Mouse (Mus musculus) hindbrain, embryonic 14.5 days (tissue): ENCODE measurements at regions not wholly inside any gene's neighbourhood (a gene's known extent, or its start where the extent isn't known, plus 50 kb on each side); places are given as distances from the start of the nearest gene placed in this dataset.

Source experiments
- ATAC-seq: fragments of 200-750 bp; cut with Nextera tagmentation; 2 replicates; pipeline ENCODE4 v1.8.0; 2017; ENCODE audit warnings: moderate number of reproducible peaks, mild to moderate bottlenecking, moderate TSS enrichment, moderate library complexity; ENCODE audit not compliant: low FRiP score
- DNase-seq: peaks from one replicate; pipeline ENCODE4 v3.0.0-alpha.2; 2015; ENCODE audit warnings: low spot score
- H3K27ac ChIP-seq: fragments of 300-500 bp; sonication (generic); 2 replicates; pipeline ENCODE4 v1.5.1; 2014; ENCODE audit warnings: mild to moderate bottlenecking, moderate library complexity
- H3K27me3 ChIP-seq: fragments of 300-500 bp; sonication (generic); 2 replicates; pipeline ENCODE4 v1.6.1; 2014; ENCODE audit warnings: mild to moderate bottlenecking, low read length, mixed read lengths; ENCODE audit not compliant: control insufficient read depth, insufficient read depth
- H3K36me3 ChIP-seq: fragments of 300-500 bp; sonication (generic); replicated peaks from 2 replicates; pipeline ENCODE4 v1.6.1; 2014; ENCODE audit not compliant: control insufficient read depth, insufficient read depth
- H3K4me1 ChIP-seq: fragments of 300-500 bp; sonication (generic); replicated peaks from 2 replicates; pipeline ENCODE4 v1.6.1; 2014; ENCODE audit warnings: antibody characterized with exemption, low read length, mixed read lengths; ENCODE audit not compliant: control insufficient read depth, insufficient read depth
- H3K4me2 ChIP-seq: fragments of 300-500 bp; sonication (generic); replicated peaks from 2 replicates; pipeline ENCODE4 v1.6.1; 2014; ENCODE audit warnings: mild to moderate bottlenecking, moderate library complexity
- H3K4me3 ChIP-seq: fragments of 300-500 bp; sonication (generic); replicated peaks from 2 replicates; pipeline ENCODE4 v1.5.1; 2014; ENCODE audit warnings: mild to moderate bottlenecking, low read length
- H3K9ac ChIP-seq: fragments of 300-500 bp; sonication (generic); 2 replicates; pipeline ENCODE4 v1.6.1; 2014
- H3K9me3 ChIP-seq: fragments of 300-500 bp; sonication (generic); 2 replicates; pipeline ENCODE4 v1.6.1; 2016; ENCODE audit warnings: low read length; ENCODE audit not compliant: control insufficient read depth
- whole genome bisulfite sequencing: fragments of 180-500 bp; shearing (Covaris S2); extraction: QIAGEN DNeasy Blood & Tissue Kit; methylation state at CpG from one replicate; pipeline ENCODE4 v1.1.7; 2014; 5-methylcytosine and 5-hydroxymethylcytosine counted together

DNA sequence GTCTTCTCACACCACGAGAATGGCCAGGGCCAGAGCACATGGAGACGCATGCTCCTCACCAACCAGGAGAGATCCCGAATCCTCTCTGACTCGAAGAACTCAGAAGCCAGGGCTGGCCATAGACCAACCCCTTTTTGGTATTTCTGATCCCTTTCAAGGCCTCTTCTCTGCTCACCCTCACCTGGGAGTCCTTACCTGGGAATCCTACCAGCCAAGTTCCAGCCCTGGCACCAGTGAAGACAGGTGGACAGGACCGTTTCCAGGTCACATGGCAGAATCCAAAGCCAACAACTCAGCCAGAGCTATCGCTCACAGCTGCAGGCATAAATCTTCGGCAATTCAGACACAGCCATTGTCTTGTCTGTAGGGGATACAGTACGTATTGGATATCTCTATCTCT is 626.2 kb upstream of the Fam19a5 start:
- peaks cover 23% of the 10 kb centered on the region for H3K4me1 ChIP-seq
- H3K27ac ChIP-seq = no peak overlapping the region
- H3K36me3 ChIP-seq = no peaks in the 10 kb centered on the region
- H3K9ac ChIP-seq = no peak overlapping the region
- no peak overlapping the region for H3K4me3 ChIP-seq
- H3K9me3 ChIP-seq = no peaks in the 10 kb centered on the region
- no peak overlapping the region for H3K4me2 ChIP-seq
- no peak for DNase-seq
- H3K27me3 ChIP-seq = no peaks in the 10 kb centered on the region
- no peak for ATAC-seq
- 91% methylated on average over 8 of the region's 8 CpGs for WGBS

DNA sequence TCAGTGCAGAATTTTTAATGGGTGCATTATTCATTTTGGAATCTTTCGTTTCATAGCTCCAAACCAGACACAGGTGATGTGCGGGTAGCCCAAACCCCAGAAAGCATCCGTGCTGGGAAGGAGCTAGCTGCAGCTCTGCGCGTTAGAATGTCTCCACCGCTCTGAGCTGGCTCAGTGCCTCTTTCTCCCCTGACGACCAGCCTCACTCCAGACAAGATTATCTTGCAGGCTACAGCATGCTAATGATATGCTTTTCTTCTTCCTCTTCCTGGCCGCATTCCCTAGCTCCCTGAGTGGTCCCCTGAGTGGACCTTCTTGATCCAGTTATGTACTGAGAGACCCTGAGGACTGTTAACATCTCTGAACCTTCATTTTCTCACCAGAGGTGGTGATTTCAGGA is 624.4 kb upstream of the Fam19a5 start:
- Histone ChIP-seq H3K9me3 (no peaks in the 10 kb centered on the region), H3K27ac (peak overlapping the region; percentile 3; the same call in 1 of the 2 replicates), H3K4me3 (no peak overlapping the region), H3K36me3 (no peaks in the 10 kb centered on the region), H3K4me2 (no peak overlapping the region), H3K27me3 (no peaks in the 10 kb centered on the region), H3K4me1 (peaks cover 23% of the 10 kb centered on the region), H3K9ac (no peak overlapping the region)
- ATAC-seq (no peak; the same call in 1 of the 2 replicates), DNase-seq (peak; percentile 40)
- 26% methylated on average over 8 of the region's 8 CpGs for WGBS

DNA sequence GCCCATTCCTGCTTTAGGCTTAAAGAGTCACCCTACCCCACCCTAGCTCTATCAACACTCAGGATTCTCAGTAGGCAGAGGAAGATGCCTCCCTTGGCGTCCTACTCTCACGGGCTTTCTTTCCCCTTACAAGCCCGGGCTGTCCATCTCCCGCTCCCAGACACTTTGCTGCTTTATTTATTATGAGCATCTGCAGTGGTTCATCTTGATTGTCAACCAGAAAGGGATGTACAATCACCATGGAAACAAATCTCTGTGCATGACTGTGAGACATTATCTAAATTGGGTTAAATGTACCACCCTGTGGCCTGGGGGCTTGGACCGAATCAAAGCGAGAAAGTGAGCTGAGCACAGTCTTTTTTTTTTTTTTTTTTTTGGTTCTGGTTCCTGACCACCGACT is 623.9 kb upstream of the Fam19a5 start:
- DNase-seq (peak; percentile 48), ATAC-seq (no peak; the same call in 1 of the 2 replicates)
- Histone ChIP-seq H3K9ac (no peak overlapping the region), H3K36me3 (no peaks in the 10 kb centered on the region), H3K9me3 (no peaks in the 10 kb centered on the region), H3K4me3 (no peak overlapping the region), H3K4me2 (no peak overlapping the region), H3K4me1 (peaks cover 25% of the 10 kb centered on the region), H3K27me3 (no peaks in the 10 kb centered on the region), H3K27ac (peak overlapping the region; percentile 3; the same call in 1 of the 2 replicates)
- WGBS = 11% methylated on average over 7 of the region's 7 CpGs

DNA sequence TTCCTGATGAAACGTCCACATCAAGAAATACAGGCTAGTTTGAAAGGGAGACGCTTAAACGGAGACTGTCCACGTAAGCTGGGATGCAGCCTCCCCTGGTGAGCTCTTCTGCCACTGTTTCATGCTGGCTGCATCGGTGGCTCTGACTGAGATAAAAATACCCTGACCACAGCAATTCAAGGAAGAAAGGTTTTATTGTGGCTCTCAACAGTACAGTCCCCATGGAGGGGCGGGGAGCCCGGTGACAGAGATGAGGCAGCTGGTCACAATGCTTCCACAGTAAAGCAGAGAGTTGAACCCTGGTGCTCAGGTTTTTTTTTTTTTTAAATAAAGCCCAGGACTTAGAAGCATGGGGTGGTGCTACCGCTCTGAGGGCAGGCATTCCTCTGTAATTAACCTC is 622.7 kb upstream of the Fam19a5 start:
- H3K36me3 ChIP-seq = no peaks in the 10 kb centered on the region
- H3K9me3 ChIP-seq = no peaks in the 10 kb centered on the region
- no peak for DNase-seq
- H3K27me3 ChIP-seq = no peaks in the 10 kb centered on the region
- ATAC-seq = no peak; the same call in 1 of the 2 replicates
- H3K4me1 ChIP-seq = peaks cover 36% of the 10 kb centered on the region
- H3K27ac ChIP-seq = no peak overlapping the region
- WGBS = 4% methylated on average over 8 of the region's 8 CpGs
- H3K9ac ChIP-seq = no peak overlapping the region
- no peak overlapping the region for H3K4me3 ChIP-seq
- no peak overlapping the region for H3K4me2 ChIP-seq

DNA sequence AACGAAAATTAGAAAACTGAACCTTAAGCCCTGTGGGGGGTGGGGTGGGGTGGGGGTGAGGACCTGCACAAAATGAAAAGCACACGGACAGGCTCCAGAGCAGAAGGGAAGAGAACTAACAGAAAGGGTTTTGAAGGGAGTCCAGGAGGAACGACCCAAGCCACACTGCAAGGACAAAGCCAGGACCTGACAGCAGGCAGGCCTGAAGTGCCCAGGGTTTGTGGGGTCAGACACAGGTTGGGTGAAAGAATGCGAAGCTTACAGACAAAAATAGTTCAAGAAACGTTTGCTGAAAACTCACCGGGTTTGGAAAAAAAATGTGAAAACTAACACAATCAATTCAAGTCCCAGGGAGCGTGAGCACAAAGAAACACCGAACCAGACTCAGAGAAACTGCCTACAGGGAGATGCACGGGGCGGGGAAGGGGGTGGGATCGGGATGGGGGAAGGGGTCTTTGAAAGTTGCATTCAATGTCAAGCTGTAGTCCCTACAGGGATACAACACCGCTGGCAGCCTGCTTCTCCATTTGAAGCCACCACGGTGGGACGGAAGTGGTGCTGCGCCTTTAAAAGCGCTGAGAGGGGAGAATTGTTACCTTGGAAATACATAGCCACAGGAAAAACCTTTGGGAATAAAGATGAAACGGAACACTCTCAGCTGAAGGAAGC is 618.9 kb upstream of the Fam19a5 start:
- H3K4me2 ChIP-seq = peak overlapping the region; percentile 39
- peaks cover 26% of the 10 kb centered on the region for H3K4me1 ChIP-seq
- no peak for ATAC-seq
- no peaks in the 10 kb centered on the region for H3K9me3 ChIP-seq
- H3K27ac ChIP-seq = 0 out of 2 replicates have a peak overlapping the region, but pooled peaks have one; percentile 34
- H3K36me3 ChIP-seq = no peaks in the 10 kb centered on the region
- 8% methylated on average over 17 of the region's 17 CpGs for WGBS
- peak overlapping the region; percentile 26; the same call in 1 of the 2 replicates for H3K9ac ChIP-seq
- no peaks in the 10 kb centered on the region for H3K27me3 ChIP-seq
- H3K4me3 ChIP-seq = no peak overlapping the region
- no peak for DNase-seq

DNA sequence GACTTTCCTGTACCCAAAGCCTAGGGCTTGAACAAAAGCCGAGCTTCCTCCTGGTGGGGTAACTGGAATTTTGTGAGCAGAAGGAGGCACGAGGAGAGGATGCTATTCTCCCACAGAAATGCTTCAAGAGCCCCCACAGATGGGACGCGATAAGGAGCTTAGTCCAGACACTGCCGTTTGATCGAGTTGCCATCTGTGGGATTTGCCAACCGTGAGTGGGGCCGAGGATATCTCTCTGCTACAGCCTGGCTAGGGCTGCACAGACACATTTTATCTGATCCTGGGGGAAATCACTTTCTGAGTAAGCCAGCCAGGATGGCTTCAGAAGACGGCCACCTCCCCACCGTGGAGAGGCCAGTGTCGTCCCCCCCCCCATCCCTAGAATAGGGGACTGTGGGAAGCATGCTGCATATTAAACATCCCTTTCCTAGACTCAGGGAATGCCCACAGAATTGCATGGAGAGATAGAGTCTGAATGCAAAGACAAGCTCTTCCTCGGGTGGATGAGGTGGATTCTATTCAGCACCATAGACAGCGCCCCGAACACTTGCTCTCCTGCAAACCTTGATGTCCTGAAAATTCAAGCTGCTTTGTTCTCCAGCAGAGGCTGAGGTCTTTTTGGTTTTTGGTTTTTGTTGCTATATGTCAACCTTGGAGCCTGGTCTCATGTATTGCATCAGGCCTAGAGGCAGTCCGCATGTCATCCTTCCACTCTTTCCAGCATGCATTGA is 611.6 kb upstream of the Fam19a5 start:
- Histone ChIP-seq H3K9ac (no peak overlapping the region), H3K4me2 (no peak overlapping the region), H3K4me1 (no peaks in the 10 kb centered on the region), H3K27me3 (no peaks in the 10 kb centered on the region), H3K36me3 (no peaks in the 10 kb centered on the region), H3K4me3 (no peak overlapping the region), H3K27ac (no peak overlapping the region), H3K9me3 (no peaks in the 10 kb centered on the region)
- ATAC-seq = no peak
- 51% methylated on average over 15 of the region's 15 CpGs for WGBS
- DNase-seq = peak; percentile 48

DNA sequence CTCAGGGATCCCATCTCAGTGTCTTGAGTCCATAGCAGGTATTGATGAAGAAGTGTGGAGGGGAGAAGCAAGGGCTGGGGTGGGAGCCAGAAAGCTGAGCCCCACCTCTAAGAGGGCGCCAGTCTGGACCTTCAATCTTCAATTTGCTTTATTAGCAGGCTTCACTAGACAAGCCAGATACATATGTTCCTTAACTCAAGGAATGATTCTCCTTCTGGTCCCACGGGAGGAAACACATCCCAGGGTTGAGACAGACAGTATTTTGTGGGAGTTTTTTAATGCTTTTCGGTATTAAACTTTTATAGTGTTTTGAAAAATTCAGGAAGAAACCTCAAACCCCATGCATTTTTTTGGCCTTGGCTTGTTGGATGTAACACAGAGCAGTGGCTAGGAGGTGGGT is 606.7 kb upstream of the Fam19a5 start:
- ATAC-seq (no peak), DNase-seq (no peak)
- Histone ChIP-seq H3K4me2 (no peak overlapping the region), H3K27ac (no peak overlapping the region), H3K9ac (no peak overlapping the region), H3K4me1 (no peaks in the 10 kb centered on the region), H3K36me3 (no peaks in the 10 kb centered on the region), H3K9me3 (no peaks in the 10 kb centered on the region), H3K27me3 (no peaks in the 10 kb centered on the region), H3K4me3 (no peak overlapping the region)
- WGBS = 90% methylated on average over 3 of the region's 3 CpGs

DNA sequence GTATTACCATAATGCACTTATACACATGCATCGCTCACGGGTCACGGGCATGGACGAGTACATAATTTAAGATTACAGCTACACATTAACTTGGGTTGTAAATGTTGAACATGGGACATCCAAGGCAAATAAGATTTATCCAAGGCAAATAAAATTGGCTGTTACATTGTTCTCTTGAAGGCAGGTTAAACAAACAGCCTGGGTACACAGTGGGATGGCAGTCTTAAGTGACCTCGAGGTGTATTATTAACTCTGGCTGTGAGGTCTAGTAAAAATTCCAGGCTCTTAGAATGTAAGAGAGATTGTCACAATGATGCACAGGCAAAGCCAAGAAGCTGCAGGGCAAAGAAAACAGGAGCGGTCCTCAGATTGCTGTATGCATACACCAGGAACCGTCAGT is 599.6 kb upstream of the Fam19a5 start:
- Histone ChIP-seq H3K4me2 (no peak overlapping the region), H3K9me3 (no peaks in the 10 kb centered on the region), H3K36me3 (no peaks in the 10 kb centered on the region), H3K27ac (no peak overlapping the region), H3K4me1 (no peaks in the 10 kb centered on the region), H3K4me3 (no peak overlapping the region), H3K9ac (no peak overlapping the region), H3K27me3 (no peaks in the 10 kb centered on the region)
- ATAC-seq (no peak), DNase-seq (no peak)
- WGBS = 85% methylated on average over 7 of the region's 7 CpGs

DNA sequence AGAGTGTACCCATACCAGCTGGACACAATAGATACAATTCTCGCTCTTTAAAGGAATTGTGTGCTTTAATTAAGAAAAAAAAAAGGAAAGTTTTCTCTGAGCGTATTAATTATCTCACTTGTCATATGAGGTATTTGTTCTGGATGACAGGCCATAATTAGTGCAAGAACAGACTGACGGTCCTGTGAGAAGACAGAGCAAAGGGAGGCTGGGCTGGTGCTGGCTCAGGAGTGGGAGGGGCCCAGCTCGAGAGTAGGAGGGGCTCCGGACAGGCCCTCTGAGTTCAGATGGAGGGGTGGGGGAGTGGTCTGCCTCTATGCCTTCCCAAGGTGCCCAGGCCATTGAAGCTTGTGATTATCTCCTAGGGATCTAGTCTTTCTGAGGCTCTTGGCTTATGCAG is 591.5 kb upstream of the Fam19a5 start:
- H3K4me1 ChIP-seq = no peaks in the 10 kb centered on the region
- no peak overlapping the region for H3K4me3 ChIP-seq
- no peaks in the 10 kb centered on the region for H3K27me3 ChIP-seq
- H3K27ac ChIP-seq = no peak overlapping the region
- H3K36me3 ChIP-seq = no peaks in the 10 kb centered on the region
- no peaks in the 10 kb centered on the region for H3K9me3 ChIP-seq
- WGBS = 55% methylated on average over 5 of the region's 5 CpGs
- ATAC-seq (no peak), DNase-seq (no peak)
- no peak overlapping the region for H3K9ac ChIP-seq
- H3K4me2 ChIP-seq = no peak overlapping the region
